Mouse (Mus musculus): ENCODE results near the gene Fgfr2.
A peak's percentile ranks its signal among the peaks of the same experiment; 100 is the strongest.

DNA sequence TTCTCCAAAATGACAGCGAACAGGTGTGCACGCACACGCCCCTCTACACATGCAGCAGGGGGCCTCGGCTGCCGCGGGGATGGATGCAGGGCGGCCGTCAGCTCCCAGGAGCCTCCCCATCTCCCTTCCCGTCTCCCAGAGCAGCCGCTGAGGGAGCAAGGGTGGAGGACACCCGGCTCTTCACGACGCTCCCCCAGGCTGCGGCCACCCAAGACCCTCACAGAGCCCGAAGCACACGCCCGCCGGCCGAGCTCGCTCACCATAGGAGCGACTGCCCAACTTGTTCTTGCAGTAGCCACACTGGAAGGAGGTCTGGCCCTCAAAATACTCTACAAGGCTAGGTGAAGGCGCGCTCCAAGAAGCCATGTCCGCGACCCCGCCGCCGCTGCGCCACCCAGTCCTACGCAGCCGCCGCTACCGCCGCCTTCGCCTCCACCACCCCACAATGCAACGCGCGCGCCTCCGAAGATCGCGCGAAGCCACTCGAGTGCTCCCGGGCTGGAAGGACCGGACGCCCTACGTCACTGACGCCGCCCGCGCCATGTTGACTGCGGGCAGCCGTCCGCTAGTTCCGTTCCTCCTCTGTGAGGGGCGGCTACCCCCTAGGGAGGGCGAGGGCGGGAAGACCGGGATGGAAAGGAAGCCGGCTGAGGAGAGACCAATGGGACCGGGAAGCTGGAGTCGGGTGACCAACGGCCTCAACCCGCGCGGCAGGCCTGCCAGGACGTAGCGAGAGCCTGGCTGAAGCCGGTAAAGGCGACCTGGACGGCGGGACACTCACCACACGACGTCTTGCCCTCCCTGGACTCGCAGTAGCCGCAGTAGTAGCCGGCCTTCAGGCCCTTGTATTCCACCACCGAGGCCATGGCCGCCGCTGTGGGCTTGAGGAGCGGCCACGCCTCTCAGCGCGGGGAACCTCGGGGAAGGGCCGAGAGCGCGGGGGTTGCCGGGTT lies 2603.8 kb downstream of the Fgfr2 start:
- TF ChIP-seq HCFC1 (IDR thresholded peaks at IDR 0.05; ENCODE audit: borderline replicate concordance, insufficient read depth, low read length) (peak; percentile 92), MAFK (IDR thresholded peaks at IDR 0.05; ENCODE audit: insufficient read depth, low read depth, low read length) (0 out of 2 replicates have a peak, but pooled peaks have one; percentile 1), CHD2 (IDR thresholded peaks at IDR 0.05; ENCODE audit: low read depth, low read length) (peak; percentile 84)
